Mouse (Mus musculus): Measurements from ENCODE around the gene Polr2m. TPM values are rescaled to one million over a fixed set of nuclear protein-coding genes. Genes with fewer than 3 reads are reported as not detected.
"Not testable (repeated sequence)": the region's sequence is repeated elsewhere in the genome, so short reads cannot be mapped to it uniquely, and the experiment has no call there.

The Polr2m gene
- total RNA-seq (2021) (100 to 1,000 TPM; 179 to 202 TPM), polyA plus RNA-seq (2012; rRNA removed) (1,620 and 2,789 TPM in 2 replicates)
- long read RNA-seq, transcript Polr2m-201 (4 exons, 2,200 nt): major isoform, 285 of 304 reads
- long read RNA-seq, transcript Polr2m-202 (4 exons, 2,138 nt): minor isoform, 16 of 304 reads
- long read RNA-seq, partial matches to known transcripts: 1 of 304 reads
- long read RNA-seq, other reads (novel, unspliced or antisense): 2 of 304 reads

DNA sequence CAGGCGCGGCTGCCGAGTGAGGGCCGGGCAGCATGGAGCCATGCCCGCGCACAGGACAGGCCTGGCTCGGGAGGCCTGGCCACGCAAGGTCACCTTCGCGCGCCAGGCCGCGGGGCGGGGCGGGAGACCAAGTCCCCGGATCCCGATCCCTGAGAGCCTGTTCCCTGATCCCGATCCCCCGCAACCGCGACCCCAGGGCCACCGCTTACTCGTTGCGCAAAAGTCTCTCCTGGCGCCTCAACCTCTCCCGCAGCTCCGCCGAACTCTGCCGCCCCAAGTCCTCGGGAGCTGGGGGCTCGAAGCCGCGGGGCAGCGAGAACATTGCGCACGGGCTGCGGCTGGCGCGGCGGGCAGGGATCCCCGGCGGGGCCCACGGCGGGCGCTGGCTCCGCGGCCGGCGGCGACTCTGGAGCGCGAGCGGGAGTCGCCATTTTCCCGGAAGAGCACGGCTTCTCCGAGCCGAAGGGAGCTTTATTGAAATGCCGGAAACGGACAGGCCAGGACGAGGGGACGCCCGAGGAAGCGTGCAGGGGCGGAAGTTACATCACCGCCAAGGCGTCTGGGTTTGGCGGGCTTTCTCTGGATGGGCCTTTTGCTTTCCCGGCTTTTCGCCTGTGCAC lies at the start of gene Polr2m:
Polr2m (minus strand) TSS at position 461 of the 620 bp plus-strand sequence.
- peak; percentile 98 for DNase-seq

GRCm38 (mm10) chr9:71535036-71535435 lies 49.3 kb upstream of the Polr2m start:
- no peak for DNase-seq

- DNase-seq: no peak
These were observed 44.2 kb upstream of the Polr2m start for GRCm38 (mm10) chr9:71529960-71530359.

- no peak for DNase-seq
These were observed 41.7 kb upstream of the Polr2m start for GRCm38 (mm10) chr9:71527438-71527837.

DNA sequence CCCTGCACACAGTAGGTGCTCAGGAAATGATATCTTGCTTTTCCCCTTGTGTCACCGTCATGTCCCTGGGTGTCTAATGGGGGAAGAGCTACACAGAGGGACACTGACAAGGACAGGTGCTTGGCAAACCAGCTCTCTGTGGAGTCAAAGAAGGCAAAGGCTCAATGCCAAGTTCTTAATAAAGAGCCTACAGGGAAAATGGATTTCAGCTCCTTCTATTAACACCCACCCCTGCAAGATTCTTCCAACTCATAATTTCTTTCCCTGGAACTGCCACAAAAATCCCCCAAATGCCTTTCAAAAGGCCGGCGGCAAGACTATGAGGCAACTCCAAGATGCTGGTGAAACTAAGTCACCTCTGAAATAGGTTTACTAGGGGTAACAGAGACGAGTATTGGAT lies 38.2 kb upstream of the Polr2m start:
- no peak for DNase-seq

DNA sequence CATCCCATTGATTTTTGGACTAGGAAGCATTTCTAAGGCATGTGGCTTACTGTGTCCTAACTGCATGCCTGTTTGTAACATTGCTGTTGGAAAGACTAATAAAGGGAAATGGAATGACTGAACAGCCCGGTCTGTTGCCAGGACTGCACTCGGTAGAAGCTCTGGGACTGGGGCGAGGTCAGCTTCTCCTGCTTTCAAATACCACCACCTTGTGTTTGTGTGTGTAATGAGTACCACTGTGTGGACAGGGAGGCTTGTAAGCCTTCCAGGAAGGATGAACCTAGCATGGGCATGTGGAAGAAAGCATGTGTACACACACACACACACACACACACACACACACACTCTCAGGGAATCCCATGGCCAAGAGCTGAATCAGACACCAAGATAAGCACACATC lies 34.1 kb upstream of the Polr2m start:
- DNase-seq: no peak

- no peak for DNase-seq
These were observed 31.8 kb upstream of the Polr2m start for GRCm38 (mm10) chr9:71517487-71517886.

GRCm38 (mm10) chr9:71515862-71516261 lies 30.1 kb upstream of the Polr2m start:
- DNase-seq: no peak

GRCm38 (mm10) chr9:71513566-71513965 lies 27.8 kb upstream of the Polr2m start:
- DNase-seq: no peak

DNA sequence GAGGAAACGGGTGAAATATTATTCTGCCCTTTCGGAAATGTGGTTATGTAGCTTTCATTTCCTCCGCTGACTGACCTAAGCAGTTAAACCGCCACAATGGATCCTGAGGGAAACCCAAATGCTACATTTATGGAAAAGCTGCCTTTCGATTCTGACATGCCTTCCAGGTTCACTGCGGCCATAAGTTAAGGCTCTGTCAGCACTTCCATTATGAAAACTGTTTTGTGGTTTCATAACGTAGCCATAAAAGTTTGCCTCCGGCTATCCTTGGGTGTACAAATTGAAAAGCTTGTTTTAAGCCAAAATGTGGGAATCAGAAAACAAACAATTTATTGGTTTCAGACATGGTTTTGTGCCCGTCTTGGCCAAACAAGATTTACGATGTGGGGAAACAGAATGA lies 27.2 kb upstream of the Polr2m start:
- no peak for DNase-seq

- DNase-seq: no peak
These were observed 12.9 kb upstream of the Polr2m start for GRCm38 (mm10) chr9:71498391-71499182.

DNA sequence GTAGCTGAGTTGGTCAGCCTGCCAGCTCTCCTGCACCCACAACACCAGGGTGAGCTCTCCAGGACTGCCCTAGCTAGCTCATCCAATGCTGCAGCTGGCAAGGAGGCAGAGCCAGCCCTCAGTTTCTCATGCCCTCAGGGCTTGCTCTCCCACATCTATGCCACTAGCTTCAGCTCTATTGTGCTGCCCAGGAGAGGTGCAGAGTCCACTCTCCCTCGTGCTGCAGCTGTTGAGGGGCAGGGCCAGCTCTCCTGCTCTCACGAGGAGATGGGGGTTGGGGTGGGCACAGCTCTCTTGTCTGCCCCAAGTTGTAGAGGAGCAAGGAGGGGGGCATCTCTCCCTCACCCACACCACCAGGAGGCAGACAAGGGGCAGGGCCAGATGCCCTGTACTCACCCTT lies 10.9 kb upstream of the Polr2m start:
- no peak for DNase-seq

GRCm38 (mm10) chr9:71493771-71494170 lies 8.0 kb upstream of the Polr2m start:
- DNase-seq: no peak

GRCm38 (mm10) chr9:71492296-71493025 lies 6.7 kb upstream of the Polr2m start:
- DNase-seq: no peak

GRCm38 (mm10) chr9:71490076-71490475 lies 4.3 kb upstream of the Polr2m start:
- DNase-seq: no peak

- no peak for DNase-seq
These were observed 392 bp upstream of the Polr2m start for GRCm38 (mm10) chr9:71486127-71486526.

DNA sequence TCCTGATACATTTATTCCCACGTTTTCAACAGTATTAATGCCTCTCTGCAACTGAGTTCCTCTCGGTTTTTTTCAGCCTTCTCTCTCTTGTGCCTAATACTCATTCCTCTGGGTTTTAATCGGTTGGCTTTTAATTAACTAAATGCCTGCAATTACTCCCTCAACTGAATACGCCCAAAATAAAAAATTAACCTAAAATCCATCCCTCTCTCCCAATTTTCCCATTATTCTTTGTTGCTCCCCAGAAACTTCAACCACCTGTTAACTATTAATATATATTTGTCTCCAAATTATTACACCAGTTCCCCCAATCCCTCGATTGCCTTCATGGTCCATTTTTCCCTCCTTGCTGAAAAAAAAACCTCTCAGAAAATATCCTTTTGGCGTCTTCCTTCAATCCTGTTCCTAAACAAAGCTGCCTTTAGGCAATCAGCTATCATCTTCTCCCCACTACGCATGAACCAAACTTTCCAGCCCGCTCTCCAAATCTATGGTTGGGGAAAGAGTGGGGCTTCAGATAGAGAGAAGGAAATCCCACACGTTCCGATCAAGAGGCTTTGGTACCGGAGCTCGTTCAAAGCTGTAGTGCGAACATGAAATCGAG lies 762 bp downstream of the Polr2m start:
- no peak for DNase-seq

DNA sequence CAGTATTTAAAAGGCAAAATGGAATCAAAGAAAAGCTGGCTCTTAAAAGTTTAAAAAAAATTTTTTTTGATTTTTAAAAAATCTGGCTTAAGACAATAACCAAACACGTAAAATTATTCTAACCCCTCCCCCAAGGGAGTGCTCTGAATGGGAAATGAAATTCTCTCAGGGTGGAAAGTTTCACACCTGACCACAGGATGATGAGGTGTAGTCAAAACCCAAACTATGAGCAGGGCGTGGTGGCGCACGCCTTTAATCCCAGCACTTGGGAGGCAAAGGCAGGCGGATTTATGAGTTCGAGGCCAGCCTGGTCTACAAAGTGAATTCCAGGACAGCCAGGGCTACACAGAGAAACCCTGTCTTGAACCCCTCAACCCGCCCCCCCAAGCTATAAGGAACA lies 1.9 kb downstream of the Polr2m start:
- not testable (repeated sequence) for DNase-seq

DNA sequence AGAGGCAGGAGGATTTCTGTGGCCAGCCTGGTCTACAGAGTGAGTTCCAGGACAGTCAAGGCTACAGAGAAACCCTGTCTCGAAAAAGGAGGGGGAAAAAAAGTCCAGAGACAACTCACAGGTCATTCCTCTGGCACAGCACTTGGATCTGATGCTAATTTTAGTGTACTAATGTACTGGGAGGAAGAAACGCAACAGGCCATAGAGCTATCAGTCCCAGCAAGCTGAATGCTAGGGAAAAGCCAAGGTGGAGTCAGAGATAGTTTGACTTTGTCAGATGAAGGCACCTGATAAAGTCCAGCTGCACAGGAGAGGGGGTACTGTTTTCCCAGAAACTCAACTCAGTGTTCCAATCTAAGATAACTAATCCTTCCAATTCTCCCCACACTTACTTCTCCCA lies 5.4 kb downstream of the Polr2m start:
- DNase-seq: no peak

DNA sequence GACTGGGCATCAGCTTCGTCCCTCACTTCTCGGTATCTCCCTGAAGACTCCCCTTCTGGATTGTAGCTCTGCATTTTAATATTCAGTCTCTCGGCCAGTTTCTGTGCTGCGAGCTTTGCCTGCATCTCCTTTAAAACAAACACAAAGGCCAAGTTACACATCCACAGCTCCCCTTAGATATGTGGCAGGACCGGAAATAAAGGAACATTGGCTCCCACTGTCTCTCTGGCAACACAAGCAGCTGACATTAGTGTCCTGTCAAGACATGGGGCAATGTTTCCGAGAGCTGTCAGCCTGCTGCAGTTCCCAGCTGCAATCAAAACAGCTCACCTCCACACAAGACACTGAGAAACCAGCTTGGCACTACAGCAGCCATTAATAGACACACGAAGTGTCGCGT lies 6.3 kb downstream of the Polr2m start:
- no peak for DNase-seq

DNA sequence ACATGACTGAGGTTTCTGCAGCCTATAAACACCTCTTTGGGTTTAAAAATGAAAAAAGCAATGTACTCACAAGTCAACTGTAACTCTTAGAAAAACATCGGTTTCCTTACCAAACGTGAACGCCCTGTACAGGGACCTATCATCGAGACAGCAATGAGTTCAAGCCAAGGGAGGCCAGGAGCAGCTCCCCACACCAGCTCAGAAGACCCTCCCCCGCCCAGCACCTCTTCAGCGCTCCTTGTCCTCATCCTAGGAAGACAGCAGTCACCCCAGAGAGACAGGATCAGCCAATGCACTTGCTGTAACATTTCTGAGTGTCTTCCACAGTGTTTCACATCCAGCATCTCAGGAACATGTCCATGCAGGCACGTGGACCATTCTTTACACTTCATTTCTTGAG lies 7.1 kb downstream of the Polr2m start:
- no peak for DNase-seq

DNA sequence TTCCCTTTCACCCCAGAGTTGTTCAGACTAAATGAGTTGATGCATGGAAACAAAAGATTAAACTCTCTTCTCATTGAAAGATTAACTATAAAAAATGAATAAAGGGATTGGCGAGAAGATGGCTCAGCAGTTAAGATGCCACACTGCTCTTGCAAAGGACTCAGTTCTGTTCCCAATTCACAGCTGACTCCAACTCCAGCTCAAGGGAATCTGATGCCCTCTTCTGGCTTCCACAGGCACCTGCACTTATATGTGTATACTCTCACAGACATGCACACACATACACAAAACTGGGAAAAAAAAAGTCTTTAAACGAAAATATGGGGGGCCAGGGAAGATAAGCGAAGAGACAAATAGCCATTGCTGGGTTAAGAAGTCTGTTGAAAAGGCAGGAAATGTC lies 9.1 kb downstream of the Polr2m start:
- no peak for DNase-seq

All from adrenal gland, adult 2 months (tissue).